Comparison of ENCODE assay signal across 8 mouse cellular contexts in genomic region chr17:47144460-47144859, GRCm38 (mm10).
DNase-seq lines count a peak whose midpoint lies in the region; ATAC-seq lines count a peak whose summit lies in the region.

No protein-coding gene starts in this region.

- no peak for ATAC-seq in heart, embryonic 11.5 days (replicated peaks; ENCODE audit: insufficient number of reproducible peaks, low FRiP score, low TSS enrichment)
- ATAC-seq in monocyte, adult 5-6 weeks (replicated peaks; ENCODE audit: insufficient number of reproducible peaks, low FRiP score, low TSS enrichment, poor library complexity, severe bottlenecking): no peak
- ATAC-seq in liver, embryonic 12.5 days: no peak

- 75% methylated on average over 7 of the region's 7 CpGs for WGBS in heart, embryonic 11.5 days (ENCODE audit: insufficient replicate concordance)
- 64% methylated on average over 7 of the region's 7 CpGs for WGBS in liver, embryonic 12.5 days (ENCODE audit: insufficient replicate concordance)

- H3K36me3 ChIP-seq in heart, embryonic 11.5 days (ENCODE audit: control insufficient read depth, insufficient read depth, low read length): no peaks in the 10 kb centered on the region
- H3K36me3 ChIP-seq in liver, embryonic 12.5 days: no peaks in the 10 kb centered on the region

- H3K27me3 ChIP-seq in heart, embryonic 11.5 days (ENCODE audit: control insufficient read depth, insufficient read depth, low read length): no peaks in the 10 kb centered on the region
- peaks cover 31% of the 10 kb centered on the region for H3K27me3 ChIP-seq in liver, embryonic 12.5 days (replicated peaks)

- peak; percentile 95 for DNase-seq in heart, adult 11 months
- peak; percentile 19 to 56 for DNase-seq in urinary bladder, postnatal 4 days (ENCODE audit: low spot score in 2 of 2)
- DNase-seq in urinary bladder, adult 2 months (ENCODE audit: low spot score): no peak
- DNase-seq in kidney, postnatal 36 days: peak; percentile 43 to 66
- DNase-seq in c-Kit-positive CD71-positive TER-119-positive erythroid progenitor cells, embryonic 14.5 days (ENCODE audit: low spot score): no peak

- H3K27ac ChIP-seq in heart, embryonic 11.5 days (ENCODE audit: low read depth, low read length): no peak overlapping the region
- no peak overlapping the region for H3K27ac ChIP-seq in liver, embryonic 12.5 days

- no peak overlapping the region for H3K9ac ChIP-seq in heart, embryonic 11.5 days (ENCODE audit: low read depth, low read length)
- H3K9ac ChIP-seq in liver, embryonic 12.5 days: no peak overlapping the region

- no peak overlapping the region for H3K4me2 ChIP-seq in heart, embryonic 11.5 days
- no peak overlapping the region for H3K4me2 ChIP-seq in liver, embryonic 12.5 days

- H3K4me3 ChIP-seq in heart, embryonic 11.5 days (ENCODE audit: low read depth, low read length): no peak overlapping the region
- H3K4me3 ChIP-seq in liver, embryonic 12.5 days: no peak overlapping the region

- peaks cover 21% of the 10 kb centered on the region for H3K4me1 ChIP-seq in heart, embryonic 11.5 days (ENCODE audit: control insufficient read depth, insufficient read depth, low read length)
- H3K4me1 ChIP-seq in liver, embryonic 12.5 days: peaks cover 20% of the 10 kb centered on the region

- no peaks in the 10 kb centered on the region for H3K9me3 ChIP-seq in heart, embryonic 11.5 days (replicated peaks; ENCODE audit: control insufficient read depth, low read length)
- H3K9me3 ChIP-seq in liver, embryonic 12.5 days (replicated peaks): no peaks in the 10 kb centered on the region

Comparison
In these comparisons a context has a peak if more than half of its experiments do, and no peak if none do; other contexts are left out.
1. DNase-seq: peak in heart, adult 11 months (single experiment), urinary bladder, postnatal 4 days (2 of 2) and kidney, postnatal 36 days (2 of 2); none in urinary bladder, adult 2 months (single experiment) and c-Kit-positive CD71-positive TER-119-positive erythroid progenitor cells, embryonic 14.5 days (single experiment).